Mouse (Mus musculus) erythroblast, embryonic 14.5 days (primary cell): ENCODE data around the gene Lce1i. TPM values are rescaled to one million over a fixed set of nuclear protein-coding genes. Genes with fewer than 3 reads are reported as not detected.
"Not testable (repeated sequence)": the region's sequence is repeated elsewhere in the genome, so short reads cannot be mapped to it uniquely, and the experiment has no call there.

Source experiments
- H3K27me3 ChIP-seq: 2 replicates; pipeline ENCODE4 v1.6.1; 2012; ENCODE audit warnings: inconsistent platforms; ENCODE audit not compliant: control insufficient read depth
- H3K36me3 ChIP-seq: 2 replicates; pipeline ENCODE4 v1.6.1; 2012; ENCODE audit warnings: mild to moderate bottlenecking, inconsistent platforms; ENCODE audit not compliant: control insufficient read depth
- H3K4me1 ChIP-seq: 2 replicates; pipeline ENCODE4 v1.6.1; 2012; ENCODE audit warnings: inconsistent platforms; ENCODE audit not compliant: control insufficient read depth
- H3K4me3 ChIP-seq: replicated peaks from 2 replicates; pipeline ENCODE3; 2012; ENCODE audit warnings: moderate library complexity, mild to moderate bottlenecking, inconsistent platforms
- H3K9me3 ChIP-seq: 2 replicates; pipeline ENCODE4 v1.6.1; 2012; ENCODE audit warnings: low read length, inconsistent platforms, mixed read lengths; ENCODE audit not compliant: control insufficient read depth
- GATA1 ChIP-seq: IDR thresholded peaks from 2 replicates; pipeline ENCODE4 v1.6.1; 2012; ENCODE audit warnings: low read length, inconsistent platforms, mixed read lengths
- TAL1 ChIP-seq: IDR thresholded peaks from 3 replicates; pipeline ENCODE4 v1.6.1; 2012; ENCODE audit warnings: low read length, inconsistent platforms, mixed read lengths
- polyA plus RNA-seq: library from polyadenylated mRNA; stranded (reverse); fragments of >175 nt; gene quantifications from 2 replicates; pipeline ENCODE4 v1.2.3, GENCODE M21; 2012

Lce1i gene
- not detected in 2 replicates for polyA plus RNA-seq

DNA sequence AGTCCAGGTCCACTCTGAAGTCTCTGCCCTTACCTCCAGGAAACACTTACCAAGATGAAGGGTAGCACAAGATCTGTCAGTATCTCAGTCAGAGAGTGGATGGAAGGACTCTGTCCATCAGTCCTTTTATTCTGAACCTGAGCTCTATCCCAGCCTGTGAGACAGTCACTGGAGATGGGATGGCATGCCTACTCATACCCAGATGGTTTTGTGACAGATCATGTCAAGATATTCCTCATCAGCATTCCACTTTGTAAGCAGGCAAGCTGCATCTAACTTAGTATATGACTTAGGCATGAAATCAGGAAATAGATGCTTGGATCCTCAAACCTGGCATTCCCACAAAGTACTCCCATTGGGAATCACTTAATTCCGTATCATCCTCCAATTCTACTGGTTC is at the start of gene Lce1i:
TSS of gene Lce1i (minus strand) at position 101 of the 400 bp plus-strand sequence.
- no peaks in the 10 kb centered on the region for H3K36me3 ChIP-seq
- H3K4me1 ChIP-seq, result no peaks in the 10 kb centered on the region
- TF ChIP-seq TAL1 (no peak), GATA1 (no peak)
- H3K27me3 ChIP-seq, result no peaks in the 10 kb centered on the region
- no peaks in the 10 kb centered on the region for H3K9me3 ChIP-seq
- no peak within 1 kb of the TSS for H3K4me3 ChIP-seq

DNA sequence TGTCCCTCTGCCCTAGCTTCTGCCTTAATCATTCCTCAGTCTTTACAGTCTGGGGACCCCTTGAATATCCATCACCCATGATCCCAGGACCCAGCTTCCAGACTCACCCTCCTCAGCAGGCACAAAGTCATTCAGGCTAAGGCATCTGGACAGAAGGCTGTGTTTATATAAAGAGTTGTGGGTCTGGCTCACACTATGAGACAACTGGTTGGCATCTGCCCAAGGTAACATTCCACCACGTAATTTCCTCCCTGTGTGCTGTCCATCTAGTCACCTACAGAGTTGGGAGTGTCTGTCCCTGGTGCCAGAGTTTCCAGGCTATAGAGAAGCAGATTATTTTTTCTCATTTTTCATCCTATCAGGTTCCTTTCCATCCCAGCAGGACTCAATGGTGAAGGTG is 48.4 kb upstream of the Lce1i start, which contains the start of gene Kprp:
TSS of gene Kprp (minus strand) at position 140 of the 400 bp plus-strand sequence.
- H3K4me3 ChIP-seq, result no peak within 1 kb of the TSS
- H3K36me3 ChIP-seq, result no peaks in the 10 kb centered on the region
- H3K27me3 ChIP-seq, result no peaks in the 10 kb centered on the region
- no peaks in the 10 kb centered on the region for H3K4me1 ChIP-seq
- TF ChIP-seq TAL1 (no peak), GATA1 (no peak)
- H3K9me3 ChIP-seq, result peaks cover 19% of the 10 kb centered on the region

DNA sequence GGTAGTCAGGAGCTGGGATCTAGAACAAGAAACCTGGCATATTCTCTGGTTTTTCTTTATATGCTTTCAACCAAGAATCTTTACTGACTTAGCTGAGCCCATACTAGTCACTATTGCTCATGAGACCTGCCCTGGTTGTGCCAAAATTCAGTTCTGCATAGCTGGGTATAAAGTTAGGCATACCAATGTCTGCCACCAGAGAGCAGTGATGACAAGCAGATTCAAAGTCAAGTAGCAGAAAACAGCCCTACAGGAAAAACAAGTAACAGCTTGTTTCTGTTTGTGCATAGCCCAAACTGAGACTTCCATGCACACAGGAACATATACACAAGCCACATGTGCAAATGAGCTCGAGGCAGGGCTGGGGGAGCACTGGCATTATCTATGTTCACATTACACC is 47.1 kb upstream of the Lce1i start:
- Histone ChIP-seq H3K4me1 (no peaks in the 10 kb centered on the region), H3K4me3 (no peak overlapping the region), H3K36me3 (no peaks in the 10 kb centered on the region), H3K27me3 (no peaks in the 10 kb centered on the region), H3K9me3 (peaks cover 19% of the 10 kb centered on the region)
- TF ChIP-seq TAL1 (no peak), GATA1 (no peak)

DNA sequence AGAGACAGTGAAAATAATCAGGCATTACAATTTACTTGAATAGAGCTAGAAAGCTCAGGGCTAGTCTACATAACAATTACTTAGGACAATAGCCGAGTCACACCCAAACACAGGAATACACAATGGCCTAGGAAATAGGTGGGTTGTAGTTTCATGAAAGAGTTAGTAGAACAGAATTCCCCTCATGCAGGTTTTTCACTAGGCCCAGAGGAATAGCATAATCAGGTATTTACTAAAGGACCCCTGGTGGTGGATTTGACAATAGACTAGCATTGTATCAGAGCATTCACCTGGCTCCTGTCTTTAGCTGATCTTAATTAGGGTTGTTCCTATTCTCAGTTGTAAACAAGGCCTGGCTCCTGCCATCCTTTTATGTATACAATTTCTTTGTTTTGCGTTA is 37.3 kb upstream of the Lce1i start:
- not testable (repeated sequence) for H3K9me3 ChIP-seq, H3K4me3 ChIP-seq, H3K36me3 ChIP-seq, H3K4me1 ChIP-seq, H3K27me3 ChIP-seq

DNA sequence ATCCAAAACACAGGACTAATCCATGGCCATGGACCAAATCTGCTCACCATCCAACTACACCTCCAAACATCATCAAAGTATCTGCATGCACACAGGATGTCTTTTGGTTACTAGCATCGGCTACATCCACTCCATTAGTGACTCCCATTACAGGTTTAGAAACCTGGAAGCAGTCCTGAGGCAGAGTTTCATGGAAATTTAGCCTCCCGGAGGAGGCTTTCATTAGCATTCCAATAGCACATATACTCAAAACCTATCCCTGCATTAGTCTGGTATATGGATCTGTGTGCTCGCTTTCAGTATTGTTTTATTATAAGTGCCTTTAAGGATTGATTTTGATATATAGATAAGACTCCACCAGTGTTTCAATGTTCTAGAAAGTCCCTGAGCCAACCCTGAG is 36.9 kb upstream of the Lce1i start:
- Histone ChIP-seq H3K4me1 (no peaks in the 10 kb centered on the region), H3K4me3 (no peak overlapping the region)

DNA sequence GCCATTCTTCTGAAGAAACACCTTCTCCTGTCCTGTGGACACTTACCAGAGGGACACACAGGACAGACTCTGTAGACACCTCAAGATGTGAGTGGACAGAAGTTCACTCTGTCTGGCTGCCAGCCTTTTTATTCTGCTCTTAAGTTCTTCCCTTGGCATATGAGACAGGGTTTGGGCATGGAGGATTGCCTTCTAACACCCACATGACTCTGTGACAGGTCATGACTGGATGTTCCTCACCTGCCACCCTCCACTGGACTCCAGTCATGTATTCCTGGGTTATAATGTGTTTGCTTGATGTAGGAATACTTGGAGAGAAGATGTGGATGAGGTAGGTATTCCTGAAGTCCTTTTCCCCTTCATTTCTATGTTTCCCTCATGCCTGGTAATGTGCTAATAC is 29.1 kb upstream of the Lce1i start, which contains the start of gene Lce1k:
TSS of gene Lce1k (minus strand) at position 101 of the 400 bp plus-strand sequence.
- H3K4me3 ChIP-seq, result no peak within 1 kb of the TSS
- no peaks in the 10 kb centered on the region for H3K27me3 ChIP-seq
- peaks cover 2% of the 10 kb centered on the region; the same call in 1 of the 2 replicates for H3K9me3 ChIP-seq
- TF ChIP-seq TAL1 (no peak), GATA1 (no peak)
- no peaks in the 10 kb centered on the region for H3K36me3 ChIP-seq
- no peaks in the 10 kb centered on the region for H3K4me1 ChIP-seq

More for the DNA sequence above, 36.9 kb upstream of the Lce1i start:
- H3K27me3 ChIP-seq, result no peaks in the 10 kb centered on the region
- no peaks in the 10 kb centered on the region for H3K9me3 ChIP-seq
- H3K36me3 ChIP-seq, result no peaks in the 10 kb centered on the region
- TF ChIP-seq TAL1 (no peak), GATA1 (no peak)

DNA sequence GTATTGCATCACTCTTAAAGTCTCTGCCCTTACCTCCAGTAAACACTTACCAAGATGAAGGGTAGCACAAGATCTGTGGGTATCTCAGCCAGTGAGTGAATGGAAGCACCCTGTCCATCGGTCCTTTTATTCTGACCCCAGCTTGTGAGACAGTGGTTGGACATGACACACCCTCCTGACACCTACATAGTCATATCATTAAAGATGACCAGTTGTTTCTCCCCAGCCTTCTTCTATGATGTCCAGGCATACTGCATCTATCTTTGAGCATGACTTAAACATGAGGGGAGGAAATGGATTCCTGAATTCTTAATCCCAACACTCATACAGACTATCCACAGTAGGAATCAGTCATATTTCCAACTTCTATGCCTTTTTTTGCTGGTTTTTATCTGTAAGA is 11.7 kb upstream of the Lce1i start, which contains the start of gene Lce1j:
TSS of gene Lce1j (minus strand) at position 101 of the 400 bp plus-strand sequence.
- Histone ChIP-seq H3K9me3 (no peaks in the 10 kb centered on the region), H3K27me3 (no peaks in the 10 kb centered on the region), H3K36me3 (no peaks in the 10 kb centered on the region), H3K4me1 (no peaks in the 10 kb centered on the region), H3K4me3 (no peak within 1 kb of the TSS)
- no peak for TF ChIP-seq TAL1
- TF ChIP-seq GATA1, result no peak

DNA sequence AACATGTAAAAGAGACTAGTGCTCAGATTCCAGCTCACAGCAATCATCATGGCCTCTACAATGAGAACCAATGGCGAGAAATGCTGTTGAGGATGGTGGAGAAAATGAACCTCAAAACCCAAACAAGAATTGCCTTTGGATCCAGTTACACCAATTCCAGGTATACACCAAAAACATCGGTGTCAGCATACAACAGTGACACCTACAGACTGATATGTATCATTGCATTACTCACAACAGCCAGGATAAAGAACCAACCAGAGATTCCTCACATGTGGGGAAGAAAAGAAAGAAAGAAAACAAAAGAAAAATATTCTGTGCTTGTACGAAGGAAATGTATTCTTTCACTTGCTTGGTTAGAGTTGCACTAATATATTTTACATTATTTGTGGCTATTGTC is 7.1 kb downstream of the Lce1i start:
- H3K9me3 ChIP-seq, result no peaks in the 10 kb centered on the region
- H3K27me3 ChIP-seq, result no peaks in the 10 kb centered on the region
- TF ChIP-seq GATA1 (no peak), TAL1 (no peak)
- H3K36me3 ChIP-seq, result no peaks in the 10 kb centered on the region
- H3K4me3 ChIP-seq, result no peak overlapping the region
- H3K4me1 ChIP-seq, result no peaks in the 10 kb centered on the region

DNA sequence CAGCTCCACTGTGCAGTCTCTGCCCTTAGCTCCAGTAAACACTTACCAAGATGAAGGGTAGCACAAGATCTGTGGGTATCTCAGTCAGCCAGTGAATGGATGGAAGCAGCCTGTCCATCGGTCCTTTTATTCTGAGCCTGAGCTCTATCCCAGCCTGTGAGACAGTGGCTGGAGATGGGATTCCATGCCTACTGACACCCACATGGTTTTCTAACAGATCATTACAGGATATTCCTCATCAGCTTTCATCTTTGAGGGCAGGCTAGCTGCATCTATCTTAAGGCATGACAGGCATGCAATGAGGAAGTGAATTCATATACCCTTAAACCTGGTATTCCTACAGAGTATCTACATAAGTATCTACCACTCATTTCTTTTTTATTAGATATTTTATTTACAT is 13.7 kb downstream of the Lce1i start, which contains the start of gene Lce1h:
TSS of gene Lce1h (minus strand) at position 101 of the 400 bp plus-strand sequence.
- no peak for TF ChIP-seq TAL1
- TF ChIP-seq GATA1, result no peak
- Histone ChIP-seq H3K9me3 (no peaks in the 10 kb centered on the region), H3K4me3 (no peak within 1 kb of the TSS), H3K4me1 (no peaks in the 10 kb centered on the region), H3K27me3 (no peaks in the 10 kb centered on the region), H3K36me3 (no peaks in the 10 kb centered on the region)

DNA sequence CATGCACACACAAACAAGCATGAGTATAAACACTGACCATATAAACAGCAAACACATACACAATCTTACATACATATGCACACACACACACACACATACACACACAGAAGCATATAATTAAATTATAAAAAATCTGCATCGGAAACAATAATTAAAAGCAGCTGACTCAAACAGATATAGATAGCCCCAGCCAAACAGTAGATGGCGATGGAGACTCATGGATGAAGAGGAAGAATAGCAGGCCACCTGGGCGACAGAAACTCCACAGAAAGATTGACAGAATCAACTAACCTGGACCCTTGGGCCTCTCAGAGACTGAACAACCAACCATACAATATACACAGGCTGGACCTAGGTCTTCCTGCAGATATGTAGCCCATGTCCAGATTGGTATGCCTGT is 25.5 kb downstream of the Lce1i start:
- H3K4me3 ChIP-seq, result no peak overlapping the region
- TF ChIP-seq TAL1, result no peak
- no peak for TF ChIP-seq GATA1
- no peaks in the 10 kb centered on the region for H3K9me3 ChIP-seq
- no peaks in the 10 kb centered on the region for H3K27me3 ChIP-seq
- no peaks in the 10 kb centered on the region for H3K36me3 ChIP-seq
- no peaks in the 10 kb centered on the region for H3K4me1 ChIP-seq
